Mouse (Mus musculus) CH12.LX (cell line): ENCODE results near the gene Gnaz.

Experiments used
- BHLHE40 ChIP-seq: IDR thresholded peaks from 2 replicates; pipeline ENCODE4 v1.6.1; 2011; ENCODE audit warnings: mild to moderate bottlenecking, low read depth, low read length, improper control_type of control experiment
- CTCF ChIP-seq, 2 experiments: IDR thresholded peaks in 1 of 2; conservative IDR thresholded peaks in 1 of 2; 2 replicates each; pipeline ENCODE4 v1.5.1; 2011 to 2012; ENCODE audit warnings: low read depth in 2 of 2, low read length in 2 of 2, improper control_type of control experiment in 1 of 2, inconsistent platforms in 1 of 2, mild to moderate bottlenecking in 1 of 2, moderate library complexity in 1 of 2
- ELF1 ChIP-seq: IDR thresholded peaks from 2 replicates; pipeline ENCODE4 v1.6.1; 2014; ENCODE audit warnings: low read depth, mild to moderate bottlenecking, inconsistent platforms, low read length, improper control_type of control experiment
- GABPA ChIP-seq: IDR thresholded peaks from 2 replicates; pipeline ENCODE4 v1.6.1; 2012; ENCODE audit warnings: low read depth, low read length, improper control_type of control experiment, inconsistent platforms; ENCODE audit not compliant: insufficient replicate concordance
- MAFK ChIP-seq: IDR thresholded peaks from 2 replicates; pipeline ENCODE4 v1.6.1; 2011; ENCODE audit warnings: low read length, improper control_type of control experiment; ENCODE audit not compliant: insufficient replicate concordance
- NELFE ChIP-seq: IDR thresholded peaks from 2 replicates; pipeline ENCODE4 v1.6.1; 2011; ENCODE audit warnings: low read depth, low read length, improper control_type of control experiment
- POLR2A ChIP-seq: IDR thresholded peaks from 2 replicates; pipeline ENCODE4 v1.6.1; 2011; ENCODE audit warnings: low read depth, mild to moderate bottlenecking, improper control_type of control experiment, low read length
- POLR2AphosphoS2 ChIP-seq: IDR thresholded peaks from 2 replicates; pipeline ENCODE4 v1.6.1; 2011; ENCODE audit warnings: low read depth, low read length, improper control_type of control experiment
- TBP ChIP-seq: conservative IDR thresholded peaks from 2 replicates; pipeline ENCODE4 v1.6.1; 2011; ENCODE audit warnings: low read depth, low read length, improper control_type of control experiment
- USF1 ChIP-seq: IDR thresholded peaks from 2 replicates; pipeline ENCODE4 v1.6.1; 2014; ENCODE audit warnings: low read depth, mild to moderate bottlenecking, inconsistent platforms, low read length, improper control_type of control experiment

DNA sequence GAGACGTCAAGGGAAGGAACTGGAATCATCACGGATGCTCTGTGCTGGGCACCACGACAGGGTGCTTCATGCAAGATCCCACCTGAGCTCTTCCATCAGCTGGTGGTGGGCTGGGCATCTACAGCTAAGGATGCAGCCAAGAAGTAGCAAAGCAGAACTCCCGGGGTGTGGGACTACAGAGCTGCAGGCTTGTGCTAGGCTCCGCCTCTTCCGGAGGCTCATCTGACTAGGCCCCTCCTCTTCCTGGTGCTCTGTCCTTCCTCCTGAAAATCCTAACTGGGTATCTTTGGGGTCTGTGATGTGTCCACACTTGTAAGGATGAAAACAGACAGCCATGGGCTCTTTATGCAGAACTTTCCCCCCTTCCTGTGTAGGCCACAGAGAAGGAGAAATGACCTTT lies 98.7 kb downstream of the Gnaz start:
- TF ChIP-seq POLR2A = no peak
- no peak for TF ChIP-seq CTCF (conservative IDR thresholded peaks at IDR 0.05 in 1 of 2, IDR thresholded peaks at IDR 0.05 in 1 of 2; ENCODE audit: low read depth in 2 of 2, low read length in 2 of 2)
- no peak for TF ChIP-seq MAFK
- no peak for TF ChIP-seq POLR2AphosphoS2
- no peak for TF ChIP-seq USF1
- TF ChIP-seq TBP = no peak
- TF ChIP-seq GABPA = no peak
- TF ChIP-seq BHLHE40 = no peak
- TF ChIP-seq NELFE = no peak
- TF ChIP-seq ELF1 = no peak
